Mouse (Mus musculus) kidney, embryonic 15.5 days (tissue): ENCODE measurements at regions not wholly inside any gene's neighbourhood (a gene's known extent, or its start where the extent isn't known, plus 50 kb on each side); places are given as distances from the start of the nearest gene placed in this dataset.
A peak's percentile ranks its signal among the peaks of the same experiment; 100 is the strongest.

Experiments
- ATAC-seq: fragments of 200-750 bp; cut with Nextera tagmentation; replicated peaks from 2 replicates; pipeline ENCODE4 v1.8.0; 2017; ENCODE audit warnings: moderate TSS enrichment; ENCODE audit not compliant: low FRiP score
- H3K27ac ChIP-seq: fragments of 300-500 bp; sonication (generic); 2 replicates; pipeline ENCODE4 v1.5.1; 2015; ENCODE audit warnings: mild to moderate bottlenecking, inconsistent platforms
- H3K27me3 ChIP-seq: fragments of 300-500 bp; sonication (generic); 2 replicates; pipeline ENCODE4 v1.6.1; 2015; ENCODE audit warnings: inconsistent platforms
- H3K36me3 ChIP-seq: fragments of 300-500 bp; sonication (generic); 2 replicates; pipeline ENCODE4 v1.6.1; 2015; ENCODE audit warnings: inconsistent platforms
- H3K4me1 ChIP-seq: fragments of 300-500 bp; sonication (generic); 2 replicates; pipeline ENCODE4 v1.6.1; 2015; ENCODE audit warnings: inconsistent platforms
- H3K4me2 ChIP-seq: fragments of 300-500 bp; sonication (generic); 2 replicates; pipeline ENCODE4 v1.6.1; 2015; ENCODE audit warnings: moderate library complexity, mild to moderate bottlenecking, inconsistent platforms
- H3K4me3 ChIP-seq: fragments of 300-500 bp; sonication (generic); replicated peaks from 2 replicates; pipeline ENCODE4 v1.5.1; 2015; ENCODE audit warnings: mild to moderate bottlenecking, inconsistent platforms
- H3K9ac ChIP-seq: fragments of 300-500 bp; sonication (generic); 2 replicates; pipeline ENCODE4 v1.6.1; 2015; ENCODE audit warnings: mild to moderate bottlenecking, inconsistent platforms
- H3K9me3 ChIP-seq: fragments of 300-500 bp; sonication (generic); replicated peaks from 2 replicates; pipeline ENCODE4 v1.6.1; 2016; ENCODE audit warnings: inconsistent platforms
- WGBS: fragments of 180-500 bp; shearing (Covaris S2); methylation state at CpG from one replicate; pipeline ENCODE4 v1.1.7; 2015; ENCODE audit warnings: mixed read lengths; 5-methylcytosine and 5-hydroxymethylcytosine counted together

DNA sequence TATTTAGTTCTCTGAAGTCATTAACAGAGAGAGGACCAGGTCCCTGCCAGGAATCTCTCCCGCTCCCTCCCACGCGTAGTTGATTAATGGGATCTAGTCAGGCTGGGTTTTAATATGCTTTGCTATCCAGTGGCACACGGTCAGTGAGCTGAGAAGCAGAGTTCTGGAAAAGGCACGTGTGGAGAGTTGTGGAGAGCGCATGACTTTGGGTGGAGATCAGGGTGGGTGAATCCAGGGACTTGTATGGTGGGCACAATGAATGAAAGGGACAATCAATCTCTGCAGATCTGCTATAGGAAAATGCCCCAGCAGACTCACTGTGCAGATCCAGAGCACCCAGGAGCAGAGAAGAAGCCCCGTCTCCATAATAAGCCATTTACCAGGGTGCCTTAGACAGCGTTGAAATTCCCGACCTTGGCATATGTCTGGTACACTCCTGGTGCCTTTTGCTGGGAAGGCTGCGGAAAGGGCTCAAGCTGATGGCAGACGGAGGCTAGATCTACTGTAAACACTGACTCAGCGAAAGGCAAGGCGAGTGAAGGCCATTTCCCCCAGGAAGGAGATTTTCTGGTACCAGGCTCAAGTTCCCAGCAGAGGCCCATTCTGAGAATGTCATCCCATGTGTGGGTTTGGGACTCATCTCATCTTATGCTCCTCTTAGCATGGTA lies 222.5 kb downstream of the Fam43a start:
- Histone ChIP-seq H3K36me3 (no peaks in the 10 kb centered on the region), H3K4me2 (peak overlapping the region; percentile 54; the same call in 1 of the 2 replicates), H3K27me3 (no peaks in the 10 kb centered on the region), H3K27ac (peak overlapping the region; percentile 92), H3K4me3 (no peak overlapping the region), H3K4me1 (peaks cover 42% of the 10 kb centered on the region), H3K9me3 (no peaks in the 10 kb centered on the region), H3K9ac (no peak overlapping the region)
- WGBS: 39% methylated on average over 13 of the region's 13 CpGs
- peak; percentile 52 for ATAC-seq

DNA sequence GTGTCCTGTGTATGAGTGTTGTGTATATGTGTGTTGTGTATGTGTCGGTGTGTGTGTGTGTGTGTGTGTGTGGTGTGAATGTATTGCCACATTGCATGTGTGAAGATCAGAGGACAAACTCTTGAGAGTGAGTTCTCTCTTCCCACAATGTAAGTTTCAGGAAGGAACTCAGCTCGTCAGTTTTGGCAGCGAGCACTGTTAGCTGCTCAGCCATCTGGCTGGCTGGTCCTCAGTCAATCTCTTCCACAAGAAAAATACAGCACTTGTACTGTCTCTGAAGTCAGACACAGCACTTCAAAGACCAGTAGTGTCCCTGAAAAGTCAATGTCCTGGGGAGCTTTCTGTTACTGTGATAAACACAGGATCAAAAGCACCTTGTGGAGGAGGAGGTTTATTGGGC lies 226.6 kb downstream of the Fam43a start:
- Histone ChIP-seq H3K4me3 (no peak overlapping the region), H3K4me2 (no peak overlapping the region), H3K4me1 (peaks cover 36% of the 10 kb centered on the region), H3K9me3 (no peaks in the 10 kb centered on the region), H3K27me3 (no peaks in the 10 kb centered on the region), H3K27ac (peak overlapping the region; percentile 59), H3K36me3 (no peaks in the 10 kb centered on the region), H3K9ac (no peak overlapping the region)
- no peak for ATAC-seq
- 49% methylated on average over 3 of the region's 3 CpGs for WGBS

DNA sequence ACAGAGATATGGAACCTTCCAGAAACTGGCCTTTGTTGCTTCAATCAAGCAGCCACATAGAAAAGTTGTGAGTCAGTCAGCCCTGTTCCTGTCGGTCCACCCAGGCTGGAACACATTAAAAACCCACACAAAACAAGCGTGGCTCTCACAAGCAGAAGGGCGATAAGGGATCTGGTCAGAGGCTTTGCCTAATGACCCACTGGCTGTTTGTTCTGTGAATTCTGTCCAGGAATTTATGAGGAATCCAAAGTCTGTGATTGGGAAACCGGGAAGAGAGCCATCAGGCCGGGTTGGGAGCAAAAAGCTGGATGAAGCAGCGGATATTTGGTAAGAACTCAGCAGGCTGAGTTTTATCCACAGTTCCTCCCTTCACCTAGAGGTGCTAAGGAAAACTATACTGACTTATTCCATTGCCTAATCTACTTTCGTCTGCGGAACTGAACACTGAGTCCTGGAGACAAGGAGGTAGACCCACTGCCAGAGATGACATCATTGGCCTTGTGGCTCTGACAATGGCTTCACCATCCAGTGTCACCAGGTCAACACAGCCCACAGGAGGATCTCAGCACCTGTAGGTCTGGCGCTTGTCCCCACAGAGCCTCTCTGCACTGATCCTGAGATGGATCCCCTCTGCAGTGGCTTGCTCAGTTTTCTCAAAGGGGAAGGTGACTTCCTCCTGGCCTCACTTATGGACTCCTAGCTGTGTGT lies 228.5 kb downstream of the Fam43a start:
- Histone ChIP-seq H3K9me3 (no peaks in the 10 kb centered on the region), H3K36me3 (no peaks in the 10 kb centered on the region), H3K4me3 (no peak overlapping the region), H3K9ac (no peak overlapping the region), H3K27me3 (no peaks in the 10 kb centered on the region), H3K27ac (peak overlapping the region; percentile 52), H3K4me2 (no peak overlapping the region), H3K4me1 (peaks cover 21% of the 10 kb centered on the region)
- 66% methylated on average over 9 of the region's 9 CpGs for WGBS
- no peak for ATAC-seq

DNA sequence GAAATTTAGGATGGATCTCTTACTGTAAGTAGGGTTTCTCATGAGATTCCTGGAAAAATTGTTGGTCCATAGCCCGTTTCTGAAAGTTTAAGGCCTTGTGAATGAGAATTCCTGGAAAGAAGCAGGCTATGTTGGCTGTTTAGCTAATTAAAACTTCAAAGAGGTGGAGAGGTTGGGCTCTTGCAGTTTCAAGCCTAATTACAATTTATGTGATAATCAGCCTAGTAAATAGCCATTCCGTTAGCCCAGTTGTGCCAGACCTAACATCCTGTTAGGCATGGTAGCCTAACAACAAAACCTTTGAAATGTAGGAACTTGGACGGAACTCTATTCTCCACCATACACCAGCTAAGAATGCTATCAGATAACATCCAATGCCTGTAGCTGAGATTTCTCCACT lies 235.0 kb downstream of the Fam43a start:
- 30% methylated on average over 3 of the region's 3 CpGs for WGBS

DNA sequence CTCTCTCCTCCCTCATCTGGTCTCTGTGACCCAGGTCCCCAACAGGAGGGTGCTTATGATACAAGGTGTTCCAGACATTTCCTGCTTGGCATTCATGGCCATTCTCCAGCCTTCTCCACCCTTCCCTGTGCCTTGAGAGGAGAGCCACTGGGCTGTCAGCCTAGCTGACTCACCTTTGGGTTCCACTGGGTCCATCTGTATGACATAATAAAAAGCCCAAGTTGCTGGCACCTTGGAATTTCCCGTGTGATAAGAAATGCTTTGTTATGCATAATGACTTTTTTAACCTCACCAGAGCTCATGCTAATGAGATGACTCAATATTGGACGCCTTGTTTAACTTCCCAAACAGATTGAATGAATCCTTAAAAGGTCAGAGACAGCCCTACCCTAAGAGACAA lies 236.2 kb downstream of the Fam43a start:
- no peak overlapping the region for H3K4me2 ChIP-seq
- WGBS: 62% methylated on average over 2 of the region's 2 CpGs
- no peak overlapping the region for H3K9ac ChIP-seq
- H3K36me3 ChIP-seq: no peaks in the 10 kb centered on the region
- no peak overlapping the region for H3K27ac ChIP-seq
- peaks cover 14% of the 10 kb centered on the region for H3K4me1 ChIP-seq
- no peaks in the 10 kb centered on the region for H3K27me3 ChIP-seq
- peaks cover 10% of the 10 kb centered on the region for H3K9me3 ChIP-seq
- H3K4me3 ChIP-seq: no peak overlapping the region
- no peak for ATAC-seq

More for the DNA sequence above, 235.0 kb downstream of the Fam43a start:
- H3K4me2 ChIP-seq: no peak overlapping the region
- no peak overlapping the region for H3K9ac ChIP-seq
- H3K27me3 ChIP-seq: no peaks in the 10 kb centered on the region
- peak overlapping the region; percentile 49; the same call in 1 of the 2 replicates for H3K27ac ChIP-seq
- no peak overlapping the region for H3K4me3 ChIP-seq
- ATAC-seq: no peak
- peaks cover 20% of the 10 kb centered on the region for H3K4me1 ChIP-seq
- no peaks in the 10 kb centered on the region for H3K9me3 ChIP-seq
- H3K36me3 ChIP-seq: no peaks in the 10 kb centered on the region

DNA sequence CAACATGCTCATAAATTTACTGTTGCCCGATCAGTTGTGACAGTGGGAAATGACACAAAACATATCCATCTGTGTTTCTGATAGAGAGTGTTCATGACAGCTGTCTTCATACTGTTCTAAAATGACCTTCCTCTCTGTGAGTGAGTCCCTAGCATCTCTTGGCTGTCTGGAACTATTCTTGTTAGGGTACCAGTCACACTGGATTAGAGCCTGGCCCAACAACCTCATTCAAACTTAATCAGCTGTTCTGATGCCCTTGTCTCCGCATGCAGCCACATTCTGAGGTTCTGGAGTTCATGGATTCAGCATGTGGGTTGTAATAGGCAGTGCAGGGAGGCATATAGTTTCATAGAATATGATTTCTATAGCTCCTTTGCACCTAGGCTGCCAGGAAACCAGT lies 238.4 kb downstream of the Xxylt1 start:
- H3K9ac ChIP-seq: no peak overlapping the region
- 91% methylated on average over 2 of the region's 2 CpGs for WGBS
- H3K4me1 ChIP-seq: no peaks in the 10 kb centered on the region
- peaks cover 11% of the 10 kb centered on the region for H3K9me3 ChIP-seq
- no peak for ATAC-seq
- H3K27ac ChIP-seq: no peak overlapping the region
- no peak overlapping the region for H3K4me2 ChIP-seq
- H3K4me3 ChIP-seq: no peak overlapping the region
- H3K36me3 ChIP-seq: no peaks in the 10 kb centered on the region
- H3K27me3 ChIP-seq: no peaks in the 10 kb centered on the region

DNA sequence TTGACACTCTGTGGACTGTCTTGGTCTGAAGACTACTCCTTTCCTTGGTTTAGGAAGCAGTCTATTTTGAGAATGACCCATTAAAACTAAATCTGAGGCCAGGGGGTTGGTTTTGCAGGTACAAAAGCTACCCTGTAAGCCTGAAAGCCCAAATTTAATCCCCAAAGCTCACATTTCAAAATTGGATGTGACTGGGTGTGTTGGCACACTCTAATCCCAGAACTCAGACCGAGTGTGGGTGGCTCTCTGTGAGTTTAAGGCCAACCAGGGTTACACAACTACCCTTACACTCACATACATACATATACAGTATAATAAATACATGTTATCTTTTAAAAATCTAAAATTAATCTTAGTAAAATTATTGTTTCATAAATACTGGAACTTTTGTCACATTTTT lies 228.6 kb downstream of the Xxylt1 start:
- H3K9ac ChIP-seq: no peak overlapping the region
- no peaks in the 10 kb centered on the region for H3K4me1 ChIP-seq
- H3K27me3 ChIP-seq: no peaks in the 10 kb centered on the region
- no peak overlapping the region for H3K4me2 ChIP-seq
- no peak for ATAC-seq
- H3K27ac ChIP-seq: no peak overlapping the region
- no peaks in the 10 kb centered on the region for H3K36me3 ChIP-seq
- H3K4me3 ChIP-seq: no peak overlapping the region
- 78% methylated on average over 1 of the region's 1 CpGs for WGBS
- no peaks in the 10 kb centered on the region for H3K9me3 ChIP-seq

DNA sequence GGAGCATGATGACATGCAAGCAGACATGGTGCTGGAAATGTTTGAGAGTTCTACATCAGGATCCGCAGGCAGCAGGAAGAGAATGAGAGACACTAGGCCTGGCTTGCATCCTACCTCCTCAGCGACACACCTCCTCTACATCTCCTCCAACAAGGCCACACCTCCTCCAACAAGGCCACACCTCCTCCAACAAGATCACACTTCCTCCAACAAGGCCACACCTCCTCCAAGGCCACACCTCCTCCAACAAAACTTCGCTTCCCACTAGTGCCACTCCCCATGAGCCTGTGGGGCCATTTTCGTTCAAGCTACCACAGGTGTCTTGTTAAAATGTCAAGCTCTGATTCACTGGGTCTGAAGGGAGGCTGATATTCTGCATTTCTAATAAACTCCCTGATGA lies 226.5 kb downstream of the Xxylt1 start:
- no peak overlapping the region for H3K27ac ChIP-seq
- H3K27me3 ChIP-seq: no peaks in the 10 kb centered on the region
- H3K36me3 ChIP-seq: no peaks in the 10 kb centered on the region
- H3K9me3 ChIP-seq: no peaks in the 10 kb centered on the region
- WGBS: 70% methylated on average over 4 of the region's 4 CpGs
- ATAC-seq: no peak
- no peak overlapping the region for H3K4me3 ChIP-seq
- H3K9ac ChIP-seq: no peak overlapping the region
- no peaks in the 10 kb centered on the region for H3K4me1 ChIP-seq
- H3K4me2 ChIP-seq: no peak overlapping the region

DNA sequence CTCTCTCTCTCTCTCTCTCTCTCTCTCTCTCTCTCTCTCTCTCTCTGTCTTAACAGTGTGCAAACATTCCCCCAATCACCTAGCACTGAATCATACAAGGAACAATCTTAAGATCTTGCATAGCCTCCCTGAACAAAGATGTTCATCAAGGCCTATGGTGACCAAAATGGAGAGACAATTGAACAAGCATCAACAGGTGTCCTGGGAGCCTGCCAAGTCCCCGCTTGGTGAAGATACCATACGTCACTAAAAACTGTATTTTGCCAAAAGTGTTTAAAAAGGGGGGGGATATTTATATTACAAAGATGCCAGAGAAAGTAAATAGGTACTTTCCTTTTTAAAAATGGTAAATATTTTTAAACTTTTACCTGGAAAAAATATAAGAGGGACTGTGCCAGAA lies 223.6 kb downstream of the Xxylt1 start:
- WGBS: 87% methylated on average over 2 of the region's 2 CpGs

DNA sequence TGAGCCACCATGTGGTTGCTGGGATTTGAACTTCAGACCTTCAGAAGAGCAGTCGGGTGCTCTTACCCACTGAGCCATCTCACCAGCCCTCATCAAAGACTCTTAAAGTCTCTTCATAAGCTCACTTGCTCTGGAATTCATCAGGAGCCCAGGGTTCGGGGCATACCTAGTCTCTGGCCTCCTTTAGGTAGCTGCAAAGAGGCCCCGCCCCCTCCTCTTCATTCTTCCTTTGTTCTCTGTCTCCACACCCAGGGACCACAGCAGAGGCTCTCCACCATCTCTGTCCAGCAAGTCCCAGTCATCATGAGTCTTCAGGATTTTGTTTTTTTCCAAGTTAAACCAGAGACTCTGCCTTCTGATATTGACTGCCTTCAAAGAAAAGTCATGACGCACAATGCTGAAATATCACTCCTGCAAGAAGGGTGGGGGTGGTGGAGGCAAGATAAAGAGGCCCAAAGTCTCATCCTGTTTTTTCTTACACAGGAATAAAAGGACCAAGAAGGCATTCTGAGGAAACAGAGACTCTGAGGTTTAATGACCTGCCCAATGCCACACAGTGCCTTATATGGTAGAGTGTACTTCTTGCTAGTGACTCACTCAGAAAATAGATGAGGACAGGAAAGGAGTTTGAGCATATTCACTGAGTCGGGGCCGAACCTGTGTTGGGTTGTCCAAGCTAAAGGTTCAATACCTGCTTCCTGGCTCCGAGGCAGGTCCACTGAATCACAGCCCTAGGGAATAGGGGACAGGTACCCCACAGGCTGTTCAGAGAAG lies 211.9 kb downstream of the Xxylt1 start:
- H3K9ac ChIP-seq: no peak overlapping the region
- no peak for ATAC-seq
- 0 out of 2 replicates have a peak overlapping the region, but pooled peaks have one; percentile 67 for H3K27ac ChIP-seq
- H3K36me3 ChIP-seq: no peaks in the 10 kb centered on the region
- H3K4me1 ChIP-seq: peaks cover 36% of the 10 kb centered on the region
- 88% methylated on average over 7 of the region's 7 CpGs for WGBS
- H3K4me3 ChIP-seq: no peak overlapping the region
- H3K4me2 ChIP-seq: no peak overlapping the region
- peaks cover 5% of the 10 kb centered on the region; the same call in 1 of the 2 replicates for H3K9me3 ChIP-seq
- no peaks in the 10 kb centered on the region for H3K27me3 ChIP-seq

More for the DNA sequence above, 223.6 kb downstream of the Xxylt1 start:
- no peak for ATAC-seq
- Histone ChIP-seq H3K27me3 (no peaks in the 10 kb centered on the region), H3K9me3 (no peaks in the 10 kb centered on the region), H3K4me1 (no peaks in the 10 kb centered on the region), H3K27ac (no peak overlapping the region), H3K4me2 (no peak overlapping the region), H3K9ac (no peak overlapping the region), H3K4me3 (no peak overlapping the region), H3K36me3 (no peaks in the 10 kb centered on the region)

DNA sequence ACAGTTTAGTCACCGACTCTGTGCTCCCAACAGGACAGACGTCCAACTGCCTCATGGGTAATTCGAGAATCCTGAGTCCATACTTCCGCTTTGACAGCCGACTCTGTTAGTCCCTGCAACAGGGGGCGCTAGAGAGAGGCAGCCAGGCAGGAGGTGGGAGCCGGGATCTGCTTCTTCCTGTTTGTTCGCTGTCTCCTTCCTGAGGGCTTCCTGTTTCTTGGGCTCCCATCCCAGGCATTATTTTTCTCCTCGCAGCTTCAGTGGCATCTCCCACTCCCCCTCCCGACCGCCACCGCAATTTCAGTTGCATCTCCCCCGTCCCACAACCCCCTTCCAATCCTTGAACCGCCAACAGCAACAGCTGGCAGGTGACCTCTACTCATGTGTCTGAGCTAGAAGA lies 211.1 kb downstream of the Xxylt1 start:
- no peaks in the 10 kb centered on the region for H3K36me3 ChIP-seq
- peak; percentile 34; the same call in 1 of the 2 replicates for ATAC-seq
- peak overlapping the region; percentile 67 for H3K27ac ChIP-seq
- H3K9ac ChIP-seq: no peak overlapping the region
- H3K4me3 ChIP-seq: no peak overlapping the region
- H3K27me3 ChIP-seq: no peaks in the 10 kb centered on the region
- H3K4me1 ChIP-seq: peaks cover 41% of the 10 kb centered on the region
- peaks cover 5% of the 10 kb centered on the region; the same call in 1 of the 2 replicates for H3K9me3 ChIP-seq
- peak overlapping the region; percentile 33 for H3K4me2 ChIP-seq
- 21% methylated on average over 14 of the region's 14 CpGs for WGBS

DNA sequence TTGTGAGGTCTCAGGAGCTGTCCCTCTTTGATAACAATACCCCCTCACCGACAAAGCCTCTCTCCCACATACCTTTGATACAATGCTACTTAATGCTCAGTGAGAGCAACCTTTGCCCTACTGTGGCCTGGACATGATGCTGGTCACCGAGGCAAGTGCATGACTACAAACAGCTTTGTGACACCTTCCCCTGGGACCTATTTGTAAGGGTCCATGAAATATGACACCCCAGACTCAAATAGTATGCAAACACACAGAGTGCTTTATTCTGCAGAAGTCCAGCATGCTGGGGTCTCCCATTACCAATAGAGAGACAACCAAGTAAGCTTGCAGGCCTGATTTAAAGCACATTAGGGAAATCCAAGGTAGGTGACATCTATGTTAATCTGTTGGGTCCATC lies 210.6 kb downstream of the Xxylt1 start:
- WGBS: 10% methylated on average over 2 of the region's 2 CpGs
- peak overlapping the region; percentile 67 for H3K27ac ChIP-seq
- no peak overlapping the region for H3K4me3 ChIP-seq
- peak; percentile 7; the same call in 1 of the 2 replicates for ATAC-seq
- H3K9me3 ChIP-seq: peaks cover 5% of the 10 kb centered on the region; the same call in 1 of the 2 replicates
- H3K4me2 ChIP-seq: no peak overlapping the region
- H3K27me3 ChIP-seq: no peaks in the 10 kb centered on the region
- H3K36me3 ChIP-seq: no peaks in the 10 kb centered on the region
- H3K9ac ChIP-seq: no peak overlapping the region
- peaks cover 47% of the 10 kb centered on the region for H3K4me1 ChIP-seq
